Mouse (Mus musculus) forebrain, embryonic 12.5 days (tissue): ENCODE data around the gene Gm6803. TPM values are rescaled to one million over a fixed set of nuclear protein-coding genes. Genes with fewer than 3 reads are reported as not detected.
"Not testable (repeated sequence)": the region's sequence is repeated elsewhere in the genome, so short reads cannot be mapped to it uniquely, and the experiment has no call there.

Experiments used
- ATAC-seq: fragments of 200-750 bp; cut with Nextera tagmentation; 2 replicates; pipeline ENCODE4 v1.8.0; 2017; ENCODE audit warnings: moderate TSS enrichment; ENCODE audit not compliant: low FRiP score
- H3K27ac ChIP-seq: fragments of 300-500 bp; sonication (generic); 2 replicates; pipeline ENCODE4 v1.5.1; 2016; ENCODE audit warnings: mild to moderate bottlenecking
- H3K27me3 ChIP-seq: fragments of 300-500 bp; sonication (generic); 2 replicates; pipeline ENCODE4 v1.6.1; 2016; ENCODE audit warnings: mild to moderate bottlenecking
- H3K36me3 ChIP-seq: fragments of 300-500 bp; sonication (generic); replicated peaks from 2 replicates; pipeline ENCODE4 v1.6.1; 2016; ENCODE audit warnings: mild to moderate bottlenecking
- H3K4me1 ChIP-seq: fragments of 300-500 bp; sonication (generic); 2 replicates; pipeline ENCODE4 v1.6.1; 2016
- H3K4me2 ChIP-seq: fragments of 300-500 bp; sonication (generic); 2 replicates; pipeline ENCODE4 v1.6.1; 2016; ENCODE audit warnings: mild to moderate bottlenecking, moderate library complexity
- H3K4me3 ChIP-seq: fragments of 300-500 bp; sonication (generic); replicated peaks from 2 replicates; pipeline ENCODE4 v1.5.1; 2016; ENCODE audit warnings: mild to moderate bottlenecking
- H3K9ac ChIP-seq: fragments of 300-500 bp; sonication (generic); 2 replicates; pipeline ENCODE4 v1.6.1; 2016; ENCODE audit warnings: mild to moderate bottlenecking
- H3K9me3 ChIP-seq: fragments of 300-500 bp; sonication (generic); 2 replicates; pipeline ENCODE4 v1.6.1; 2016
- WGBS: fragments of 180-500 bp; shearing (Covaris S2); methylation state at CpG from one replicate; pipeline ENCODE4 v1.1.7; 2016; 5-methylcytosine and 5-hydroxymethylcytosine counted together
- polyA plus RNA-seq: library from polyadenylated mRNA; unstranded; fragments of >200 nt; fragmentation: Nextera tagmentation; extraction: Ambion mirVana; gene quantifications from 2 replicates; pipeline ENCODE4 v1.2.1, GENCODE M21; 2016

The Gm6803 gene
- polyA plus RNA-seq: not detected in 2 replicates

GRCm38 (mm10) chr12:88018671-88019070 lies at the start of gene Gm6803:
Gm6803 (minus strand) TSS chr12:88018771.
- H3K9ac ChIP-seq, H3K4me2 ChIP-seq, H3K36me3 ChIP-seq, H3K9me3 ChIP-seq, ATAC-seq, H3K4me1 ChIP-seq, H3K27ac ChIP-seq, H3K27me3 ChIP-seq, H3K4me3 ChIP-seq: not testable (repeated sequence)
- 71% methylated on average over 2 of the region's 2 CpGs for WGBS

GRCm38 (mm10) chr12:88045226-88045625 lies 26.7 kb upstream of the Gm6803 start:
- not testable (repeated sequence) for H3K4me3 ChIP-seq, H3K9me3 ChIP-seq, H3K4me1 ChIP-seq, H3K27ac ChIP-seq, H3K27me3 ChIP-seq, H3K9ac ChIP-seq, H3K36me3 ChIP-seq, ATAC-seq, H3K4me2 ChIP-seq
- 42% methylated on average over 1 of the region's 1 CpGs for WGBS

GRCm38 (mm10) chr12:88039703-88040102 lies 21.1 kb upstream of the Gm6803 start:
- not testable (repeated sequence) for H3K36me3 ChIP-seq, ATAC-seq, H3K27me3 ChIP-seq, H3K27ac ChIP-seq, H3K4me3 ChIP-seq, H3K4me1 ChIP-seq, H3K4me2 ChIP-seq, H3K9ac ChIP-seq, H3K9me3 ChIP-seq
- 91% methylated on average over 1 of the region's 1 CpGs for WGBS

GRCm38 (mm10) chr12:88039062-88039461 lies 20.5 kb upstream of the Gm6803 start:
- not testable (repeated sequence) for H3K9me3 ChIP-seq, H3K27me3 ChIP-seq, H3K4me1 ChIP-seq, ATAC-seq, H3K4me2 ChIP-seq, H3K4me3 ChIP-seq, H3K27ac ChIP-seq, H3K36me3 ChIP-seq, H3K9ac ChIP-seq

GRCm38 (mm10) chr12:88032250-88032649 lies 13.7 kb upstream of the Gm6803 start:
- WGBS: 93% methylated on average over 5 of the region's 5 CpGs

GRCm38 (mm10) chr12:88026704-88027103 lies 8.1 kb upstream of the Gm6803 start, which contains the start of gene Gm2056:
Gm2056 (plus strand) TSS chr12:88027004.
- H3K36me3 ChIP-seq, ATAC-seq, H3K4me1 ChIP-seq, H3K9me3 ChIP-seq, H3K27me3 ChIP-seq, H3K4me2 ChIP-seq, H3K27ac ChIP-seq, H3K4me3 ChIP-seq, H3K9ac ChIP-seq: not testable (repeated sequence)
- WGBS: 90% methylated on average over 1 of the region's 1 CpGs

More at GRCm38 (mm10) chr12:88032250-88032649, 13.7 kb upstream of the Gm6803 start:
- H3K4me2 ChIP-seq, ATAC-seq, H3K27me3 ChIP-seq, H3K4me3 ChIP-seq, H3K9ac ChIP-seq, H3K4me1 ChIP-seq, H3K36me3 ChIP-seq, H3K27ac ChIP-seq: not testable (repeated sequence)
- peaks cover 20% of the 10 kb centered on the region; the same call in 1 of the 2 replicates for H3K9me3 ChIP-seq

GRCm38 (mm10) chr12:88011548-88011947 lies 7.0 kb downstream of the Gm6803 start, which contains the start of gene Gm2075:
Gm2075 (plus strand) TSS chr12:88011848.
- H3K27me3 ChIP-seq, H3K9ac ChIP-seq, H3K4me3 ChIP-seq, ATAC-seq, H3K36me3 ChIP-seq, H3K9me3 ChIP-seq, H3K27ac ChIP-seq, H3K4me2 ChIP-seq, H3K4me1 ChIP-seq: not testable (repeated sequence)
- whole genome bisulfite sequencing: 86% methylated on average over 1 of the region's 1 CpGs

GRCm38 (mm10) chr12:88004118-88004517 lies 14.5 kb downstream of the Gm6803 start:
- H3K36me3 ChIP-seq, H3K9me3 ChIP-seq, H3K9ac ChIP-seq, H3K27ac ChIP-seq, H3K27me3 ChIP-seq, ATAC-seq, H3K4me3 ChIP-seq, H3K4me1 ChIP-seq, H3K4me2 ChIP-seq: not testable (repeated sequence)
- 79% methylated on average over 3 of the region's 3 CpGs for WGBS

GRCm38 (mm10) chr12:87984000-87984399 lies 34.6 kb downstream of the Gm6803 start:
- H3K9me3 ChIP-seq, H3K27me3 ChIP-seq, ATAC-seq, H3K27ac ChIP-seq, H3K4me1 ChIP-seq, H3K4me3 ChIP-seq, H3K9ac ChIP-seq, H3K4me2 ChIP-seq, H3K36me3 ChIP-seq: not testable (repeated sequence)

Other genes starting within 250 kb of the Gm6803 start
- not detected in 2 replicates for gene Gm21319, start 243.0 kb downstream of the Gm6803 start, polyA plus RNA-seq
- gene Gm21936, start 223.3 kb downstream of the Gm6803 start, polyA plus RNA-seq: not detected in 2 replicates
- not detected in 2 replicates for gene BB287469, start 202.2 kb downstream of the Gm6803 start, polyA plus RNA-seq
- gene Gm2001, start 176.4 kb downstream of the Gm6803 start, polyA plus RNA-seq: not detected in 2 replicates
- not detected in 2 replicates for gene Gm2016, start 144.7 kb downstream of the Gm6803 start, polyA plus RNA-seq
- gene Gm2022, start 123.4 kb downstream of the Gm6803 start, polyA plus RNA-seq: not detected in 2 replicates
- gene Gm2035, start 98.9 kb downstream of the Gm6803 start, polyA plus RNA-seq: not detected in 2 replicates
- not detected in 2 replicates for gene Gm2042, start 64.7 kb downstream of the Gm6803 start, polyA plus RNA-seq
- gene Gm2075, start 6.9 kb downstream of the Gm6803 start, polyA plus RNA-seq: not detected in 2 replicates
- gene Gm2056, start 8.2 kb upstream of the Gm6803 start, polyA plus RNA-seq: not detected in 2 replicates
- not detected in 2 replicates for gene Gm16368, start 64.9 kb upstream of the Gm6803 start, polyA plus RNA-seq
- not detected in 2 replicates for gene Gm10436, start 163.3 kb upstream of the Gm6803 start, polyA plus RNA-seq
- gene Gm8332, start 231.3 kb upstream of the Gm6803 start, polyA plus RNA-seq: not detected in 2 replicates